Mouse (Mus musculus) liver, postnatal 0 days (tissue): ENCODE results near the gene Def8.

Experiments used
- CTCF ChIP-seq: sonication (generic); IDR thresholded peaks from 2 replicates; pipeline ENCODE4 v1.5.1; 2016; ENCODE audit warnings: antibody characterized with exemption, low read depth
- EP300 ChIP-seq: IDR thresholded peaks from 2 replicates; pipeline ENCODE4 v1.6.1; 2016; ENCODE audit warnings: antibody characterized with exemption, low read depth, mild to moderate bottlenecking

- no peak for TF ChIP-seq CTCF
- TF ChIP-seq EP300 = no peak
These were observed 47.6 kb upstream of the Def8 start for GRCm38 (mm10) chr8:123375701-123376100.
